Mouse (Mus musculus) left cerebral cortex, adult 8-10 months (tissue): ENCODE measurements around the gene Ehd1. TPM values are rescaled to one million over a fixed set of nuclear protein-coding genes. Genes with fewer than 3 reads are reported as not detected.
"Not testable (repeated sequence)": the region's sequence is repeated elsewhere in the genome, so short reads cannot be mapped to it uniquely, and the experiment has no call there.

ENCODE experiments used
- DNase-seq, 2 experiments: peaks; one replicate each; pipeline ENCODE4 v3.0.0; 2022; ENCODE audit warnings: low spot score in 2 of 2
- total RNA-seq, 4 experiments: library from RNA; stranded (reverse); gene quantifications; 2 replicates each; pipeline ENCODE4 v1.2.4; 2022

The Ehd1 gene
- total RNA-seq, 4 experiments from 2014 or later: 31.0 to 36.8 (median 35.8) TPM

- no peak for DNase-seq
Measured at GRCm38 (mm10) chr19:6278439-6279073, 2.0 kb downstream of the Ehd1 start.

- no peak for DNase-seq
Measured at GRCm38 (mm10) chr19:6279481-6280144, 3.1 kb downstream of the Ehd1 start.

- no peak for DNase-seq
Measured at GRCm38 (mm10) chr19:6280554-6280953, 4.0 kb downstream of the Ehd1 start.

- DNase-seq: no peak
Measured at GRCm38 (mm10) chr19:6281122-6282020, 4.8 kb downstream of the Ehd1 start.

GRCm38 (mm10) chr19:6283001-6283400 lies 6.5 kb downstream of the Ehd1 start:
- DNase-seq: no peak

GRCm38 (mm10) chr19:6284502-6284901 lies 8.0 kb downstream of the Ehd1 start:
- DNase-seq: no peak

- DNase-seq: no peak
Measured at GRCm38 (mm10) chr19:6285226-6285625, 8.7 kb downstream of the Ehd1 start.

GRCm38 (mm10) chr19:6285632-6286433 lies 9.3 kb downstream of the Ehd1 start:
- no peak for DNase-seq

- DNase-seq: no peak
Measured at GRCm38 (mm10) chr19:6286434-6287401, 10.2 kb downstream of the Ehd1 start.

- no peak for DNase-seq
Measured at GRCm38 (mm10) chr19:6288236-6288894, 11.8 kb downstream of the Ehd1 start.

GRCm38 (mm10) chr19:6289696-6290238 lies 13.2 kb downstream of the Ehd1 start:
- DNase-seq: no peak

GRCm38 (mm10) chr19:6290720-6291116 lies 14.2 kb downstream of the Ehd1 start:
- not testable (repeated sequence) for DNase-seq

- DNase-seq: no peak
Measured at GRCm38 (mm10) chr19:6291117-6291781, 14.7 kb downstream of the Ehd1 start.

- no peak for DNase-seq
Measured at GRCm38 (mm10) chr19:6292262-6292661, 15.7 kb downstream of the Ehd1 start.

GRCm38 (mm10) chr19:6294301-6294700 lies 17.8 kb downstream of the Ehd1 start:
- DNase-seq: no peak

GRCm38 (mm10) chr19:6296551-6297210 lies 20.2 kb downstream of the Ehd1 start:
- no peak for DNase-seq

- no peak for DNase-seq
Measured at GRCm38 (mm10) chr19:6297641-6298040, 21.1 kb downstream of the Ehd1 start.

- no peak for DNase-seq
Measured at GRCm38 (mm10) chr19:6299003-6299402, 22.5 kb downstream of the Ehd1 start.
